Mouse (Mus musculus) adrenal gland, adult 10 weeks (tissue): ENCODE results near the gene Tppp3. TPM values are rescaled to one million over a fixed set of nuclear protein-coding genes. Genes with fewer than 3 reads are reported as not detected.

Source experiments
- polyA plus RNA-seq: library from polyadenylated mRNA; stranded (reverse); fragments of 350-450 nt; fragmentation: Illumina TruSeq; extraction: RNeasy Lipid Tissue Mini Kit (QIAGEN cat#74804); gene quantifications from one replicate; pipeline ENCODE4 v1.2.3, GENCODE M21; 2014; ENCODE audit warnings: low read depth, low replicate concordance

Gene Tppp3
- not detected for polyA plus RNA-seq

DNA sequence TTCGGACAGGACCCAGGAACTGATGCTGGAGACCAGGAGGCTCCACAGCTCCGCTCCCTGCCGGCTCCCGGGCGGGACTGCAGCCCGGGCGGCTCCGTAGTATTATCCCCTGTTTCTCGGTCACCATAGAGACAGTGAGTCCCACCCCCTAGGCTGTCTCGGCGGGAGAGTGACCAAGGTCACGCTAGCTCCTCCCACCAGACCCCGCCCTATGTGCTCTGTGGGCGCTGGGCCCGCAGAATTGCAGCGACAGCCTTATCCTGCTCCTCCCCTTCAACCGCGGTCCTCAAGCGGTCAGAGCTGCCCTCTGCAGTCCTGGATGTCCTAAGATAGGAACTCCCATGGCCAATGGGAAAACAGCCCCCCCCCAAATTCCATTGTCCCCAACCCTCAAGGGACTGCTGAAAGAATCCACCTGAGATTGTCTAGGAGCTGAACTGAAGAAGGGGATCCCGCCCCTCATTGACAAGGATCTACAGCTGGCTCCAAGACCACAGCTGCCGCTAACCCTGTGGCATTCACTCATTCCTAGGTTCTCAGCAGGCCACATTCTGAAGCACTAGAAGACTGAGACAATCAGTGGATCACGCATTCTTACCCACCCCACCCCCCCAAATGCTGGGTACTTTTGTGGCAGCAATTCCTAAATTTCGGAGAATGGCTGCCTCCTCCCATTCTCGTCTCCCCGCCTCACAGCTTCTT is at the start of gene Tppp3:
Tppp3 (minus strand) TSS at position 213 of the 702 bp plus-strand sequence.

DNA sequence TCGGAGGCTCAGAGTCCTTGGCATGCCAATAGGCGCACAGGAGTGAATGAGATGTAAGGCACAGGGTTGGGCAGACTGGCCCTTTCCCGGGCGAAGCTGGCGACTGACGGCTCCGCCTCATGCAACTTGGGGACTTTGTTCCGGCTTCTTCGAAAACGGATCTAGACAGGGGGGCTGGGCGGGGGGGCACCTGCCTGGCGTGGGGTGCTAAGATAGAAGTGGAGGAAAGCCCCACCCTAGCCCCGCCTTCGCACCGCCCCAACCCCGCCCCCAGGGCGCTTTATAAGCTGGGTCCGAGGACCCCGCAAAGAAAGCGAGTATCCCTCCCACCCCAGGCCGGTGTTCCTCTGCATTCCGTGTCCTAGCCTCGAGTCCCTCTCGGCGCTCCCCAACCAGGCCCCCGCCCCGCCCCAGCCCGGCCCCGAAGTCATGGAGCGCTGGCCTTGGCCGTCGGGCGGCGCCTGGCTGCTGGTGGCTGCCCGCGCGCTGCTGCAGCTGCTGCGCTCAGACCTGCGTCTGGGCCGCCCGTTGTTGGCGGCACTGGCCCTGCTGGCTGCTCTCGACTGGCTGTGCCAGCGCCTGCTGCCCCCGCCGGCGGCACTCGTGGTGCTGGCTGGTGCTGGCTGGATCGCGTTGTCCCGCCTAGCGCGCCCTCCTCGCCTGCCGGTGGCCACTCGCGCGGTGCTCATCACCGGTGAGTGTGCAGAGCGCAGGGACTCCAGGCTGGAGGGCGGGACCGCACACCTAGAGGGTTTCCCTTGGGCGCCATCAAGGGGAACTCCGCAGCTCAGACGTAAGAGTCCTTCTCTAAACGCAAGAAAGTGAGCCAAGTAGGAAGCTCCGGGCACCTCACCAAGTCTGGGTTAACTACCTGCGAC is 47.3 kb upstream of the Tppp3 start, which contains the start of gene Hsd11b2:
Hsd11b2 (plus strand) TSS at position 320 of the 878 bp plus-strand sequence.

GRCm38 (mm10) chr8:105496439-105497180 is 25.3 kb upstream of the Tppp3 start, which contains the start of gene Zdhhc1:
TSS of gene Zdhhc1 (minus strand) at chr8:105496902.

Other genes starting within 250 kb of the Tppp3 start
- gene D230025D16Rik, start 246.4 kb downstream of the Tppp3 start, polyA plus RNA-seq = 70.0 TPM
- gene B3gnt9, start 216.4 kb downstream of the Tppp3 start, polyA plus RNA-seq = 1.6 TPM
- 1.2 TPM for gene Tradd, start 206.9 kb downstream of the Tppp3 start, polyA plus RNA-seq
- gene Fbxl8, start 206.9 kb downstream of the Tppp3 start, polyA plus RNA-seq = not detected
- not detected for gene Hsf4, start 201.7 kb downstream of the Tppp3 start, polyA plus RNA-seq
- 1.4 TPM for gene Nol3, start 195.4 kb downstream of the Tppp3 start, polyA plus RNA-seq
- 0.70 TPM for gene 4931428F04Rik, start 181.7 kb downstream of the Tppp3 start, polyA plus RNA-seq
- not detected for gene Exoc3l, start 175.4 kb downstream of the Tppp3 start, polyA plus RNA-seq
- 5.1 TPM for gene E2f4, start 173.9 kb downstream of the Tppp3 start, polyA plus RNA-seq
- gene Elmo3, start 165.9 kb downstream of the Tppp3 start, polyA plus RNA-seq = 1.0 TPM
- gene Lrrc29, start 145.2 kb downstream of the Tppp3 start, polyA plus RNA-seq = not detected
- 5.9 TPM for gene Tmem208, start 145.2 kb downstream of the Tppp3 start, polyA plus RNA-seq
- 0.64 TPM for gene Fhod1, start 123.6 kb downstream of the Tppp3 start, polyA plus RNA-seq
- not detected for gene Slc9a5, start 122.7 kb downstream of the Tppp3 start, polyA plus RNA-seq
- gene Plekhg4, start 98.3 kb downstream of the Tppp3 start, polyA plus RNA-seq = not detected
- not detected for gene Kctd19, start 58.0 kb downstream of the Tppp3 start, polyA plus RNA-seq
- 1.2 TPM for gene Lrrc36, start 58.0 kb downstream of the Tppp3 start, polyA plus RNA-seq
- gene Zdhhc1, start 25.4 kb upstream of the Tppp3 start, polyA plus RNA-seq = 1.7 TPM
- gene Hsd11b2, start 47.2 kb upstream of the Tppp3 start, polyA plus RNA-seq = not detected
- 22.7 TPM for gene Atp6v0d1, start 94.5 kb upstream of the Tppp3 start, polyA plus RNA-seq
- 1.2 TPM for gene Ripor1, start 133.7 kb upstream of the Tppp3 start, polyA plus RNA-seq
- 80.5 TPM for gene Ctcf, start 165.0 kb upstream of the Tppp3 start, polyA plus RNA-seq
- gene Agrp, start 165.9 kb upstream of the Tppp3 start, polyA plus RNA-seq = not detected
- not detected for gene Carmil2, start 214.7 kb upstream of the Tppp3 start, polyA plus RNA-seq
- gene Acd, start 229.6 kb upstream of the Tppp3 start, polyA plus RNA-seq = 0.70 TPM
- not detected for gene Pard6a, start 229.6 kb upstream of the Tppp3 start, polyA plus RNA-seq
- not detected for gene 4933405L10Rik, start 236.1 kb upstream of the Tppp3 start, polyA plus RNA-seq
- gene Enkd1, start 236.7 kb upstream of the Tppp3 start, polyA plus RNA-seq = 0.52 TPM